Mouse (Mus musculus) ovary, adult 18-20 months (tissue): ENCODE results near the gene Olfr209.
"Not testable (repeated sequence)": the region's sequence is repeated elsewhere in the genome, so short reads cannot be mapped to it uniquely, and the experiment has no call there.

Experiments
- DNase-seq: peaks from one replicate; pipeline ENCODE4 v3.0.0; 2022; ENCODE audit warnings: low spot score, mixed read lengths

Olfr209 gene

DNA sequence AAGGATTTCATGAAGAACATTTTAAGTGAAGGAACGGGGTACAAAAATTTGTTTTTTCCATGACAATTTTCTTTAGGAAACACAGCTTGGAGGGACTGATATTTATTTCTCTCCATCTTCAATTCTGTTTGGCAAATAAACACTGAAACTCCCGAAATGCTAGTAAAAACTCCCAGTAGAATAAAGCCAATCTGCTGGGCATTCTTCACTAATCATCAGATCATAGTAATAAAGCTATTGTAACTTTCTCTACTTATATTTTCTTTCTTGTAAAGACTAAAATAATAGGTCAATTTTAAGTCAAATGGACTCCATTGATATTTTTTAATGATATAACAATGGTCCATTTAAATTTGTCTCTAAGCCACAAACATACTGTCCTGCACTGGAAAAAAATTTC is at the start of gene Olfr209:
Gene Olfr209 (minus strand): TSS at position 101 of the 400 bp plus-strand sequence.
- no peak for DNase-seq

DNA sequence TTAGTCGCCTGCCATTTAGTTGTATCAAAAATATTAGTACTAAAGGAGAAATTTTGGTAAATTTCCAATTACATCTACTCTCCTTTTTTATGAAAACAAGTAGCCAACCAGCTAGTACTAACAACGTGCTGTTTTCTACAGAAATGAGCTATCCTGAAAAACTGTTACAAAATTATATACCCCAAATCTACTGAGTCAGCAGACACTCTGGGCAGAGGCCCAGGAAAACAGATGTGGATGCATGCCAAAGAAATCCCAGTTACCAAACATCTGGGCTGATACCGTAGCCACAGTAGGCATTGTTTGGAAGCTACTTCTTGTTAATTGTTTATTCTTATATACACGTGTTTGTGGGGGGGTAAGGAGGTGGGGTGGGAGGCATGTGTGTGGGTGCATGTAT is 49.7 kb upstream of the Olfr209 start:
- no peak for DNase-seq

DNA sequence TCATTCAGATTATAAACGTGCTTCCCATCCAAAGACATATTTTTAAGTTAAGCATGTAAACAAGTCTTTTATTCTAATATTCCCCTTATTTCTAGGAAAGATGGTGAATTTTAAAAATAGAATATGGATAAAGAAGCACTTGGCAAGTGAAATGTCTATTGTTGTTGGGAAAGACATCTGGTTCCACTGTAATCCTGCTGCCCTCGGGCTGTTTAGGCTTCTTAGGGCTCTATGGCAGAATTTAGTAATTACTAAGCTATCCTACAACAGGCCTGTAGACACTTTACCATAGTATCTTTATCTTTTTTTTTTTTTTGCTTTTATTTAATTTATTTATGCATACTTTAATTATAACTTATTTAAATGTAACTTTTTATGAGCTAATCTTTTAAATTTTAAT is 46.0 kb upstream of the Olfr209 start:
- no peak for DNase-seq

DNA sequence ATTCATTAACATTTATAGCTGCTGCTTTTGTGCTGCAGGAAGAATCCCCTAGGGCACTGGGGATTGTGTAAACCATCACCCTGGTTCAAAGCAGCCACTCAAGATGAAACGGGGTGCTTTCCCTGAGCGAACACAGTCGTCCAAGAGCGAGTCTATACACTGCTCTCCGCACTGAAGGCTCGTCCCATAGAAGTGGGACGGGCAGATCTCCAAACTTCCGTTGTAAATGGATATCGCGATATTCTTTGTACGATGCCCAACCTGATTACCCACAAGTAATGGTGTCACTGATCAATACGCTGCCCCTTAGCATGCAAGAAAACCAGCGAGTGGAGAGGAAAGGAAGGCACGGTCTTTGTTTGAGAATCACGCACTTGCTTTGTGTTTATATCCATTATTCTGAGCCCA is 45.6 kb upstream of the Olfr209 start:
- DNase-seq = no peak

DNA sequence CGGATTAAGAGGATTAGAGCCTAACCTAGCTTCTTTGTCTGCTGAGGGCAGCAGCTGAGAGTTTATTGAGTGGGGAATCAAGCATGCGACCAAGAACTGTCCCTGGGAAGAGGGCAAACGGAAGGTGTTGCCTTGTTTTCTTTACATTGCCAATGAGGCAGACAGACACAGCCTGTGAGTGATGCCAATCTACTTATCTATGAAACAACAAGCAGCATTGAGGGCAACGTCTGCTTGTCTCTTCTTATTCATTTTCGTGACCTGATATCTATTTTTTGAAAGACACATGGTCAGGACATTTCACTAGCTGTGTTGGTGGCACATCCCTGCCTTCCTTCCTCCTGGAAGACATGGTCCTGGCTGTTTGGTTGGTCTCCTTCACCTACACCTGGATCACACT is 43.2 kb upstream of the Olfr209 start, which contains the start of gene Gabrr3:
Gene Gabrr3 (plus strand): TSS at position 301 of the 400 bp plus-strand sequence.
- DNase-seq = no peak

DNA sequence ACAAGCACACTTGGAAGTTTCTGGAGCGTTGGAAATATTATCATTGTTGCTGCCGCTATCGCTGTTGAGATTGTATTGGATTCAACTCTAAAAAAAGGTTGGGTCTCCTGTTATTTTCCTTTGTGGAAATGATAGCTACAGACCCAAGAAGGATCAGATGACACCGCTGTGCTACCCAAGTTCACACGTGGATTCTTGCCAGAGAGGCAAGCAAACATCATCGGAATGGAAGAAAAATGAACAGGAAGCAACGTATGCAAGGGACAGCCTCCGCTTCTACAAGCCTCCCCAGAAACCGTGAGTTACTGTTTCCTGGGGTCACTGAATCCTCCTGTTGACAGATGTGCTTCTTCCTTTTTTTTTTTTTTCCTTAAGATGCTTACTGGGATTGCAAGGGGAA is 41.0 kb upstream of the Olfr209 start:
- no peak for DNase-seq

DNA sequence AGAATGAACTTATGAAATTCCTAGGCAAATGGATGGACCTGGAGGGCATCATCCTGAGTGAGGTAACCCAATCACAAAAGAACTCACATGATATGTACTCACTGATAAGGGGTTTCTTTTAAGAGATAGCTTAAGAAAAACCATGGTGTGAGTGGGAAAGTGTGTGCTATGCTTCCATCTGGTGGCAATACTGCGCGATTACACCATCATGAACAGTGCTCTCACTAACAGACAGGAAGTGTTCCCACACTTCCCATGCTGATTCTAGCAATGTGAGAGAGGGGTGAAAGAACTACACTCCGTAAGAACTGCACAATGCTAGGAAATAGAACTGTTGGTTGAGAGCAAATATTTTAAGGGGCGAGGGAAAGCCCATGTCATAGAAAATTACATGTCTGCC is 39.9 kb upstream of the Olfr209 start:
- no peak for DNase-seq

DNA sequence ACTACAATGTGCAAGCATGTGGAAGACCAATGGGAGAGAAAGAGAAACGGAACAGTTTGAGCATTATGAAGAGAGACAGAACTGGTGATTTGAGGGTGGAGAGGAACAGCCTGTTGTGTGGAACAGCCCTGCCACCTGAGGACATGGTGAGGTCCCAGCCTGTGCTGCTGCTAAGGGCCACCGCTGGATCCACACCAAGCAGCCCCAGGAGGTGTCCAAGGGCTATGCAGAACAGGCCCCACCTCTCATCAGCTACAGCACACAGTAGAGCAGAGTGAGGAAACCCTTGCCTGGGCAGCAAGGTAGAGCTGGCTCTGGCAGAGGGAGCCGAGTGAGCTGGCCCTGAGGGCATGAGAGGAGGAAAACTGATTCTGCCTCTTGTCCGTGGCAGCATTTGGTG is 38.2 kb upstream of the Olfr209 start:
- DNase-seq = no peak

DNA sequence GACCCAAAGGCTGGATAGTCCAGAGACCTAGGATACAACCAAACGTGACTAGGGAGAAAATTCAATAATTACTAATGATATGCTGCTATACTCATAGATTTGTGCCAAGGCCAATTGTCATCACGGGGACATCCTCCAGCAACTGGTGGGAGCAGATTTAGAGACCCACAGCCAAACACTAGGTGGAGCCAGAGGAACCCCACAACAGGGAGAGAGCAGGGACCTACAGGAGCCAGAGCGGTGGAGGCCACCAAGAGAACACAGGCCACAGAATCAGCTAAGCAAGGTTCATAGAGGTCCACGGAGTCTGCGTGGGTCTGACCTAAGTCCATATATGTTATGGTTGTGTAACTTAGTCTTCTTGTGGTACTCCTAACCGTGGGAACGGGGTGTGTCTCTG is 37.3 kb upstream of the Olfr209 start:
- no peak for DNase-seq

DNA sequence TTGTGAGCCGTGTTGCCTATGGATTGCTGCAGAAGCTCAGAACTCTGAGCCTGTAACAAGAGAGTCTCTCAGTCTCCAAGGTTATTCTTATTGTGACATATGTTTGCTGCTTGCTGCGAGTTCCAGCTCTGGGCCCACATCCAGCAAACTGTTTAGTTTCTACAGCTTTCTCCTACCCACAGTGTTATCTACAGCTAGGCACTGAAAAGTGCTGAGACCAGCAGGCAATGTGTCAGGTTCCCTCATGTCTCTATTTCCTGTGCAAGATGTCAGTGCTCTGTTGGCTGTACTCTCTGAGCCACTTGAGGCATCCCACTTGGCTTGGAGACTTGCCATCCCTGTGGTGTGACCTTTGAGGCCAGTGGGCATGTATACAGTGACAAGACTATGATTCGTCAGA is 29.5 kb upstream of the Olfr209 start:
- DNase-seq = no peak

DNA sequence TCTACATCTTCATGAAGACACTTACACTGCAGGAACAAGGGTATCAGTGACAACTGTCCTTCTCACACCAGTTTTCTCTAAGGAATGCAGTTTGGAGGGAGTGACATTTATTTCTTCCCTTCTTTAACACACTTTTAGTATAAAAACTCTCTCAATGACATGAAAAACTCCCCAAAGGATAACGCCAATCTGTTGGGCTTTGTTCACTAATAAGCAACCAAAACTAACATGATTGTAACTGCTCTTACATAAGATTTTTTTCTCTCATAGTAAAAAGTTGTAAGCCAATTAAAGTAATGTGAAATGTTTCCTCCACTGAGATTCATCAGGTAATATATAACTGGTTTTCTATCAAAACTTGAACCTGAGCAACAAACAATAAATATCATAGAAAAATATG is 14.6 kb downstream of the Olfr209 start, which contains the start of gene Olfr206:
Gene Olfr206 (minus strand): TSS at position 101 of the 400 bp plus-strand sequence.
- DNase-seq = no peak

DNA sequence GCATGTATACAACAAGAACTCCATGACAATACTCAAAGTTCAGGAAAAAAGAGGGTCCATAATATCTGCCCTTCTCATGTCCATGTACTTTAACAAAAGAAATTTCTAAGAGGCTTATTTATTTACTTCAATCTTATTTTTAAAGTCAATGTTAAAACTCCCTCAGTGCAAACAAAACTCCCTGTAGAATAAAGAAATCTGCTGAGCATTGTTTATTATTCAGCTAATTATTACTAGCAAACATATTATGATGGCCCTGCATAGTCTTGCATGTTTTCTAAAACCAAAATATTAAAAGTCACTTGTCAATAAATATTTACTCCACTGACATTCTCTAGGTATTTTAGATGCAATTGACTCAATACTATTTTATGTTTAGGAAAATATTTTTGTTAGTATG is 32.8 kb downstream of the Olfr209 start, which contains the start of gene Olfr205:
Gene Olfr205 (minus strand): TSS at position 101 of the 400 bp plus-strand sequence.
- DNase-seq = no peak

DNA sequence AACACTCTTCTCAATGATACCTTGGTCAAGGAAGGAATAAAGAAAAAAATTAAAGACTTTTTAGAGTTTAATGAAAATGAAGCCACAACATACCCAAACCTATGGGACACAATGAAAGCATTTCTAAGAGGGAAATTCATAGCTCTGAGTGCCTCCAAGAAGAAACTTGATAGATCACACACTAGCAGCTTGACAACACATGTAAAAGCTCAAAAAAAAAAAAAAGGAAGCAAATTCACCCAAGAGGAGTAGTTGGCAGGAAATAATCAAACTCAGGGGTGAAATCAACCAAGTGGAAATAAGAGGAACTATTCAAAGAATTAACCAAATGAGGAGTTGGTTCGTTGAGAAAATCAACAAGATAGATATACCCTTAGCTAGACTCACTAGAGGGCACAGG is 40.5 kb downstream of the Olfr209 start:
- DNase-seq = not testable (repeated sequence)

DNA sequence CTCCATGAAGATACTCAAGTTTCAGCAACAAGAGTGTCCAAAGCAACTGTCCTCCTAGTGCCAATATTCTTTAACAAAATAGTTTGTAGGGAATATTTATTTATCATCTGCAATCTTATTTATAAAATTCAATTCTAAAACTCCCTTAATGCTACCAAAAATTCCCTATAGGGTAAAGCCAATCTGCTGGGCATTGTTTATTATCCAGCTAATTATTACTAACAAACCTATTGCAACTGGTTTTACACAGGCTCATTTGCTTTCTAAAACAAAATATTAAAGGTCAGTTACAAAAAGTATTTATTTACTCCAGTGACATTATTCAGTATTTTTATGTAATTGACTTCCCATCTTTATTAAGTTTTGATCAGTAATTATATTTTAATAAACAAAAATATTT is 45.6 kb downstream of the Olfr209 start, which contains the start of gene Olfr204:
Gene Olfr204 (minus strand): TSS at position 101 of the 400 bp plus-strand sequence.
- DNase-seq = no peak
